Mouse (Mus musculus) intestine, embryonic 14.5 days (tissue): ENCODE data around the gene D16Ertd472e. TPM values are rescaled to one million over a fixed set of nuclear protein-coding genes. Genes with fewer than 3 reads are reported as not detected.

Experiments
- ATAC-seq: fragments of 200-750 bp; cut with Nextera tagmentation; replicated peaks from 2 replicates; pipeline ENCODE4 v1.8.0; 2017; ENCODE audit warnings: low read depth, moderate number of reproducible peaks, moderate TSS enrichment, moderate library complexity; ENCODE audit not compliant: low FRiP score, low TSS enrichment
- DNase-seq: peaks from one replicate; pipeline ENCODE4 v3.0.0-alpha.2; 2018; ENCODE audit warnings: low spot score
- H3K27ac ChIP-seq: fragments of 300-500 bp; sonication (generic); 2 replicates; pipeline ENCODE4 v1.5.1; 2014; ENCODE audit warnings: low read depth, mild to moderate bottlenecking, control low read depth
- H3K27me3 ChIP-seq: fragments of 300-500 bp; sonication (generic); replicated peaks from 2 replicates; pipeline ENCODE4 v1.6.1; 2014; ENCODE audit warnings: low read length, control low read depth; ENCODE audit not compliant: control insufficient read depth, insufficient read depth
- H3K36me3 ChIP-seq: fragments of 300-500 bp; sonication (generic); 2 replicates; pipeline ENCODE4 v1.6.1; 2014; ENCODE audit warnings: low read length, control low read depth; ENCODE audit not compliant: control insufficient read depth, insufficient read depth
- H3K4me1 ChIP-seq: fragments of 300-500 bp; sonication (generic); replicated peaks from 2 replicates; pipeline ENCODE4 v1.6.1; 2014; ENCODE audit warnings: low read length, control low read depth, mixed read lengths; ENCODE audit not compliant: control insufficient read depth, insufficient read depth
- H3K4me2 ChIP-seq: fragments of 300-500 bp; sonication (generic); 2 replicates; pipeline ENCODE4 v1.6.1; 2014; ENCODE audit warnings: low read length
- H3K4me3 ChIP-seq: fragments of 300-500 bp; sonication (generic); 2 replicates; pipeline ENCODE4 v1.5.1; 2014; ENCODE audit warnings: low read depth, low read length, control low read depth, mixed read lengths
- H3K9ac ChIP-seq: fragments of 300-500 bp; sonication (generic); 2 replicates; pipeline ENCODE4 v1.6.1; 2014; ENCODE audit warnings: mild to moderate bottlenecking, low read length
- H3K9me3 ChIP-seq: fragments of 300-500 bp; sonication (generic); 2 replicates; pipeline ENCODE4 v1.6.1; 2016; ENCODE audit warnings: low read length, control low read depth; ENCODE audit not compliant: control insufficient read depth
- WGBS: fragments of 180-500 bp; shearing (Covaris S2); extraction: QIAGEN DNeasy Blood & Tissue Kit; methylation state at CpG from one replicate; pipeline ENCODE4 v1.1.7; 2014; 5-methylcytosine and 5-hydroxymethylcytosine counted together
- polyA plus RNA-seq: library from polyadenylated mRNA; unstranded; fragments of >200 nt; fragmentation: Nextera tagmentation; extraction: Ambion mirVana; gene quantifications from 2 replicates; pipeline ENCODE4 v1.2.1, GENCODE M21; 2014

The D16Ertd472e gene
- polyA plus RNA-seq, 1 experiment from 2014 or later: 11.8 TPM

DNA sequence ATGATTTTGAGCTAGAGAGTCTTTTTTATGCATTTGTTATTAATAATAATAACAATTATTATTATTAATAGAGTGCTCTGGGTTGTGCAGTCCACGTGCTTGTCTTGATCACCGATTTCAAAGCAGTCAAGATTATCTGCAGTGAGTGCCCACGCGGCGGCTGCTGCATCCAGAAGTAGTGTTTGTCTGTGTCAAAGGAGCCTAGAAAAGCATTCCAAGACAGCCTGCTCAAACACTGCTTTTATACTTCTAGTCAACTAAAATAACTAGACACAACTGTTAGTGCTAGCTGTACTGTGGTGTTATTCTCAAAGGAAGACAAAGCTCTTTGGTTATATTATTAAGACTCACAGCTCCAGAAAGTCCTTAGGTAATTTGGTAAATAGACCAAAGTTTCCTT lies 15.9 kb downstream of the D16Ertd472e start:
- H3K9ac ChIP-seq: no peak overlapping the region

DNA sequence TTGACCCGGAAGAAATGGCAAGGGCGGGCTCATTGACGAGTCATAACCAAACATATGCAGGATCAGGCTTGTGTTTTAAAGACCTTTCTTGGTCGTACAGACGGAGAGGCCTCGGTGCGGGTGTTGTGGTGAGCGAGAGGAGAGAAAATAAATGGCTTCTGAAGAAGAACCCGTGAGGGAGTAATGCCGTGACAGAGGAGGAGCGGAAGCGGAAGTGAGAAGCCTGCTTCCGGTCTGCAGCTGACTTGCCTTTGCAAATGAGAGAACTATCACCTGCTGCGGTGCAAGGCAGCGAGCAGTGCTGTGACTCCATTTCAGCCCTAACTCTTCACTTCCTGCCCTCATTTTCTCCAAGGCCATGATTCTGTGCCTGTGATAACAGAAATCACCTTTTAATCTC lies 16.4 kb downstream of the D16Ertd472e start:
- Histone ChIP-seq H3K4me3 (no peak overlapping the region), H3K4me1 (no peaks in the 10 kb centered on the region; the same call in 1 of the 2 replicates), H3K36me3 (0 out of 2 replicates have a peak, but pooled peaks cover 10% of the 10 kb centered on the region), H3K27me3 (no peaks in the 10 kb centered on the region), H3K9ac (no peak overlapping the region), H3K9me3 (no peaks in the 10 kb centered on the region), H3K4me2 (no peak overlapping the region), H3K27ac (no peak overlapping the region)
- WGBS: 87% methylated on average over 15 of the region's 15 CpGs
- ATAC-seq (no peak), DNase-seq (no peak)

More for the DNA sequence above, 15.9 kb downstream of the D16Ertd472e start:
- Histone ChIP-seq H3K4me2 (no peak overlapping the region), H3K27me3 (no peaks in the 10 kb centered on the region), H3K4me3 (no peak overlapping the region), H3K4me1 (no peaks in the 10 kb centered on the region; the same call in 1 of the 2 replicates), H3K27ac (no peak overlapping the region), H3K9me3 (no peaks in the 10 kb centered on the region), H3K36me3 (0 out of 2 replicates have a peak, but pooled peaks cover 12% of the 10 kb centered on the region)
- 87% methylated on average over 5 of the region's 5 CpGs for WGBS
- DNase-seq (no peak), ATAC-seq (no peak)

DNA sequence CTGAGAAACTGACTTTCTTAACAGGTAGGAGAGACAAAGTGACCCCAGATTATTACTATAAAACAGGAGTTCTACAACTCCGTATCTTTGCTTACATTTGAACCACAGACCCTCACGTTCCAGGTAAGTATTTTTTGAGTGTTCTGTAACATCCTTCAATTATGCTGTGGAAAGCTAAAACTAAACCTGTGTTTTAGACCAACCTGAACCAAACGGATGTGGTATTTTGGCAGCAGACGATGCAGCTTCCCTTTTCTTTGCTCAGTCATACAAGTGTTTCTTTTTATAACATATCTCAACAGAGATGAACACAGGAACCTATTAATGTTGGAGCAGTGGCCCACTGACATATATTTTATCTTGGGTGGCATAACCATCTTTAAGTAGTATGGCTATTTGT lies 18.9 kb downstream of the D16Ertd472e start:
- ATAC-seq: no peak
- no peak overlapping the region for H3K4me3 ChIP-seq
- no peaks in the 10 kb centered on the region for H3K9me3 ChIP-seq
- WGBS: 91% methylated on average over 4 of the region's 4 CpGs
- no peaks in the 10 kb centered on the region for H3K4me1 ChIP-seq
- no peak for DNase-seq
- H3K27me3 ChIP-seq: no peaks in the 10 kb centered on the region
- H3K36me3 ChIP-seq: 0 out of 2 replicates have a peak, but pooled peaks cover 3% of the 10 kb centered on the region
- no peak overlapping the region for H3K27ac ChIP-seq
- no peak overlapping the region for H3K9ac ChIP-seq
- no peak overlapping the region for H3K4me2 ChIP-seq

DNA sequence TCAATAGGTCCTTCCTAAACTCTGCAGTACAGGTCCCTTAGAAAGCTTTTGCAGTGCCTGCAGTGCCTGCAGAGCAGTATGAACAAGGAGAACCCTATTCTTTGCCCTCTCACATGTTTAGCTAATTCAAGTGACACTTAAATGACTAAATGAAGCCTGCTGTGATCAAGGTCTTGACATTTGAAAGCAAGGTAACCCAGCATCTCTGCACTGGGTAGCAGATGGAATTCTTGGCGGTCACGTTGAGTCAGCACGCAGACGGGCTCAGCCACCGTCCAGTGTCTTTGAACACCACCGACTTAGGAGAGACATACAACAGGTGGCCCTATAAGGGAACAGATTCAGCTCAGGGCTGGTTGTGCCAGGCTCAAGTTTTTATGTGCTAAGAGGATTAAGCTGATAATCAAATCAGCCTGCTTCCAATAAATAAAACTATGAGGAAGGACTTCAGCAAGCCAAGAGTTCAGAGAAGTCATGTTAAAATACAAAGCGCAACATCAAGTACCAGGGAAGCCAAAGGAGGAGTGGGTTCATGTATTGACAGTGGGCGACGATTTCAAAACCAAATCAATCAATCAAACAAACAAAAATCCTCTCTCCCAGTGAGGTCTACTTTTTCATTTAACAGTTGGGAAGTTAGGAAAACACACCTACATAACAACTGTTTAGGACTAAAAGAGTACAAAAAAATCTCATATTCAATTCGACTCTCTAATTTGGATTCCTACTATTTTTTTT lies 21.4 kb downstream of the D16Ertd472e start:
- Histone ChIP-seq H3K4me3 (no peak overlapping the region), H3K9ac (no peak overlapping the region), H3K27ac (no peak overlapping the region), H3K27me3 (no peaks in the 10 kb centered on the region), H3K36me3 (0 out of 2 replicates have a peak, but pooled peaks cover 1% of the 10 kb centered on the region), H3K9me3 (no peaks in the 10 kb centered on the region), H3K4me2 (no peak overlapping the region), H3K4me1 (no peaks in the 10 kb centered on the region)
- ATAC-seq (no peak), DNase-seq (no peak)
- 86% methylated on average over 10 of the region's 10 CpGs for WGBS

DNA sequence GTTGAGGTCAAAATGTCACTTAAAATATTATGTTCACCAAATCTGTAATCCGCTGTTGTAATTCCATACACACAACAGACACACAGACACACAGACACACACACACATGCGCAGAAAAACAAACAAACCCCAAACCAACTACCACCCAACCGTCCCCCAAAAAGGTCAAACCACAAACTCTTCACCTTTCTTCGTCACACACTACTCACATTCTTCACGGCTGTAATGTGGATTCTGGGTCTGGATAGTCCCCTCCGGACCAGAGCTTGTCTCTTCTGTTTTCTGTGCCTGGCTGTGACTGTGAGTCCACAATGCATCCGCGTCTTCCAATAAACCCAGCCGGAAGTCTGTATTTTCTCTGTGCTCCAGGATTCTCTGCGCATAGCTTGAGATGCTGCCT lies 29.1 kb downstream of the D16Ertd472e start:
- Histone ChIP-seq H3K9me3 (no peaks in the 10 kb centered on the region), H3K36me3 (peaks cover 32% of the 10 kb centered on the region), H3K4me1 (no peaks in the 10 kb centered on the region), H3K27me3 (no peaks in the 10 kb centered on the region), H3K27ac (no peak overlapping the region), H3K9ac (no peak overlapping the region), H3K4me2 (no peak overlapping the region), H3K4me3 (no peak overlapping the region)
- ATAC-seq: no peak
- WGBS: 95% methylated on average over 10 of the region's 10 CpGs
- DNase-seq: no peak

DNA sequence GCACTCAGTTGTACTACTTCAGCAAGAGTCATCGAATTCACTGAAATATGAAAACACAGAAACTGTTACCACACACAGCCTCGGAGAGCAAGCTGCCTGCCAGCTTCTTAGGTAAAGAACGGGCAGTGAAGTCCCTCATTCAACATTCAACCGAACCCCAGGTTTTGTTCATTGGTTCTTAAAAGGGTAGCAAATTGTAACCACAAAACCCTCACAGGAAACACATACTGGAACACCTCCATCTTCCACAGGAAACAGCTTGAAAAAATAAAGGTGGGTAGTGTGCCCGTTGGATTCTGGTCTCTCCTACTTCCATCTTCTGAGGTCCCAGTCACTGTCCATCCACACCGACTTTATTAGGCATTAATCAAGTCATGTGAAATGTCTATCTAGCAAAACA lies 30.0 kb downstream of the D16Ertd472e start:
- WGBS: 89% methylated on average over 6 of the region's 6 CpGs

DNA sequence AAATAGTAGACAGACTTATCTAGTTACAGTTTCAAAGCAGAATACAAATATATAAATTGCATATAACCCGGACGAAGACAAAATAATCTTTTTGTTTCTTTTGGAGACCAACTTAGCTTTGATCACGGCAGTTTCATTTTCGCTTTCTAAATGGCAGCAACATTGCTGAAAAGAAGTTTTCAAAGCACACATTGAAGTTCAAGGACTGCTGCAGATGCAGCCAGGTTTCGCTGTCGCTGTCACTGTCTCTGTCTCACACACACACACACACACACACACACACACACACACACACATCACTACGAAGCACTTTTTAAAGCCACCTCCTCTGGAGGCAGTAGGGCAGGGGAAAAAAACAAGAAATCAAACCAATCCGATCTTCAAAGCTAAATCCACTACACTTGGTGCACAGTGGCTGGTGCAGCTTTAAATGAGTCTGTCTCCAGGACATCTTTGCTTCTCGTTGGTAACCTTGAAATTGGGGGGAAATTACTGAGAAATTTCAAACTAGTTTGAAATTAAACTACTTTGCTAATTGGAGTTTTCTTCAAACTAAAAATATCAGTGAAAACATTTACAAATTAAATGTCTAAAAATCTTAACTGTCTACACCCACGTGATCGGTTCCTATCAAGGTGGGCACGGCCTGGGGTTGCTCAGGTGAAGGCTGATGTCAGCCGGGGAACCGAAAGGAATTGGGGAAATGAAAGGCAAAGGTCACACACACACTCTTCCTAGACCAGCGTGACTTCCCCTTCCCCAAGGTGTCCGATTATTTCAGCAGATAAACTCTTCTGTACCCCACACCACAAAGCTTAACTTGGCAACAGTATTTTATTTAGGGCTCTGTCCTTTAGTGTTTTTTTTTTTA lies 35.9 kb downstream of the D16Ertd472e start:
- Histone ChIP-seq H3K36me3 (peaks cover 20% of the 10 kb centered on the region), H3K9me3 (no peaks in the 10 kb centered on the region), H3K4me1 (no peaks in the 10 kb centered on the region), H3K27ac (no peak overlapping the region), H3K9ac (no peak overlapping the region), H3K4me3 (no peak overlapping the region), H3K4me2 (no peak overlapping the region), H3K27me3 (no peaks in the 10 kb centered on the region)
- WGBS: 86% methylated on average over 16 of the region's 16 CpGs
- no peak for DNase-seq
- ATAC-seq: no peak

More for the DNA sequence above, 30.0 kb downstream of the D16Ertd472e start:
- no peak for ATAC-seq
- no peak for DNase-seq
- no peak overlapping the region for H3K27ac ChIP-seq
- H3K4me1 ChIP-seq: no peaks in the 10 kb centered on the region
- peaks cover 32% of the 10 kb centered on the region for H3K36me3 ChIP-seq
- H3K9ac ChIP-seq: no peak overlapping the region
- no peak overlapping the region for H3K4me3 ChIP-seq
- no peaks in the 10 kb centered on the region for H3K27me3 ChIP-seq
- H3K4me2 ChIP-seq: no peak overlapping the region
- no peaks in the 10 kb centered on the region for H3K9me3 ChIP-seq

DNA sequence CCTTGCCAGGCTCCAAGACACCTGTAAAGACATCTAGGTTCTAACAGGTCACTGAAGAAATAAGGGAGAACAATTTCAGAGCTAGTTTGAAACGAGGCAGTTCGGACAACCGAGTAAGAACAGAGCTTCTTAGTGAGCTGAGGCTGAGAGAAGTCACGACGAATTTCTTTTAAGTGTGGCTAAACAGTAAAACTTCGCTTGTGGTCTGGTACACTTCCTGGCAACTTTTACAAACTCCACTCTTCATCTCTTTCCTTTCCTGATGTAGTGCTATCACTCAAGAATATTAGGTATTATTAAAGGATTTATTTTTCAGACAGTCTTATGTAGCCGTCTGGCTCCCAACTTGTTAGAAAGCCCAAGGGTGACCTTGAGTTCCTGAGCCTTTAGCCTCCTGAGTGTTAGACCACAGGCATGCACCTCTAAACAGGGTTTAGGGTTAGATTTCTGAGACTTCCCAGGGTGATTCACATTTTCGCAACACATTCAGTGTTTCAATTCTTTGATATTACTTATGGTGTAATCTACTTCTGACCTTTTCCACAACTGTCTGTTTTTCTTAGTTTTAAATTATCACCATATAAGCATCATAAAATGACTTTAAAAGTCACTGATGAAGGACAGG lies 38.6 kb downstream of the D16Ertd472e start:
- no peak overlapping the region for H3K27ac ChIP-seq
- ATAC-seq: no peak
- H3K4me1 ChIP-seq: no peaks in the 10 kb centered on the region
- no peaks in the 10 kb centered on the region for H3K36me3 ChIP-seq
- WGBS: 78% methylated on average over 8 of the region's 8 CpGs
- no peaks in the 10 kb centered on the region for H3K27me3 ChIP-seq
- DNase-seq: no peak
- no peak overlapping the region for H3K4me2 ChIP-seq
- no peak overlapping the region for H3K4me3 ChIP-seq
- no peaks in the 10 kb centered on the region for H3K9me3 ChIP-seq
- H3K9ac ChIP-seq: no peak overlapping the region
